ENCODE assay signal across 10 mouse cellular contexts in genomic region chr5:13470057-13470905, GRCm38 (mm10).
A peak's percentile ranks its signal among the peaks of the same experiment; 100 is the strongest.
DNase-seq lines count a peak whose midpoint lies in the region; ATAC-seq and TF ChIP-seq lines count a peak whose summit lies in the region.
"Had no signal": no experiment of that assay in that cellular context is flagged by ENCODE, and none has a peak within 500 bp of the region (broad histone marks: within the 10 kb centered on the region; RNA-seq: fewer than 3 reads in every experiment).

No protein-coding gene starts in this region.

- TF ChIP-seq CTCF in Patski (IDR thresholded peaks at IDR 0.05), result no peak

- peak; percentile 40 for DNase-seq in hindbrain, embryonic 14.5 days (ENCODE audit: low spot score)
- DNase-seq in hindbrain, embryonic 11.5 days (ENCODE audit: low spot score), result no peak
- peak; percentile 25 for DNase-seq in Patski (ENCODE audit: low read depth, low spot score)
- peak; percentile 93 for DNase-seq in forebrain, embryonic 14.5 days (ENCODE audit: low spot score)
- peak; percentile 65 for DNase-seq in heart, postnatal 4 days
- peak; percentile 34 for DNase-seq in mesoderm, embryonic 11.5 days (ENCODE audit: low read depth, low spot score)
- no peak for DNase-seq in B cell, adult 2 months
- no peak for DNase-seq in layer of hippocampus, adult 11-12 months (ENCODE audit: low spot score)

- 54% methylated on average over 7 of the region's 7 CpGs for WGBS in hindbrain, embryonic 14.5 days
- 67% methylated on average over 7 of the region's 7 CpGs for WGBS in hindbrain, embryonic 11.5 days
- 20% methylated on average over 7 of the region's 7 CpGs for WGBS in forebrain, embryonic 14.5 days

- H3K4me2 ChIP-seq in hindbrain, embryonic 14.5 days (replicated peaks), result no peak overlapping the region
- no peak overlapping the region for H3K4me2 ChIP-seq in hindbrain, embryonic 11.5 days (replicated peaks; ENCODE audit: low read depth, low read length)
- H3K4me2 ChIP-seq in forebrain, embryonic 14.5 days (ENCODE audit: low read length), result no peak overlapping the region

- H3K9me3 ChIP-seq in hindbrain, embryonic 14.5 days (ENCODE audit: control insufficient read depth, low read length), result no peaks in the 10 kb centered on the region
- H3K9me3 ChIP-seq in hindbrain, embryonic 11.5 days (ENCODE audit: control insufficient read depth, low read length), result no peaks in the 10 kb centered on the region
- H3K9me3 ChIP-seq in forebrain, embryonic 14.5 days (replicated peaks; ENCODE audit: control insufficient read depth, low read length), result no peaks in the 10 kb centered on the region
- H3K9me3 ChIP-seq: G1E had no signal

- POLR2A ChIA-PET in Patski (lab: Charles Lee), result no interaction called here

- no peak overlapping the region for H3K4me3 ChIP-seq in hindbrain, embryonic 14.5 days (replicated peaks; ENCODE audit: low read length)
- no peak overlapping the region for H3K4me3 ChIP-seq in hindbrain, embryonic 11.5 days (ENCODE audit: low read depth, low read length)
- no peak overlapping the region for H3K4me3 ChIP-seq in forebrain, embryonic 14.5 days (ENCODE audit: low read depth, low read length)
- H3K4me3 ChIP-seq: myocyte had no signal

- in situ Hi-C loops in Patski (cut with MboI; ENCODE audit: low pct_unique_long_range_greater_than_20kb), result no loop called here

- peaks cover 7% of the 10 kb centered on the region; the same call in 1 of the 2 replicates for H3K4me1 ChIP-seq in hindbrain, embryonic 14.5 days (replicated peaks; ENCODE audit: control insufficient read depth, insufficient read depth, low read length)
- H3K4me1 ChIP-seq in hindbrain, embryonic 11.5 days (replicated peaks; ENCODE audit: control insufficient read depth, insufficient read depth, low read length), result no peaks in the 10 kb centered on the region
- peaks cover 10% of the 10 kb centered on the region for H3K4me1 ChIP-seq in forebrain, embryonic 14.5 days (ENCODE audit: control insufficient read depth, insufficient read depth, low read length)

- no peak overlapping the region for H3K9ac ChIP-seq in hindbrain, embryonic 14.5 days
- H3K9ac ChIP-seq in hindbrain, embryonic 11.5 days (ENCODE audit: low read depth, low read length), result no peak overlapping the region
- H3K9ac ChIP-seq in forebrain, embryonic 14.5 days (ENCODE audit: low read length), result no peak overlapping the region

- H3K27ac ChIP-seq in hindbrain, embryonic 14.5 days, result no peak overlapping the region
- no peak overlapping the region for H3K27ac ChIP-seq in hindbrain, embryonic 11.5 days (ENCODE audit: low read depth, low read length)
- H3K27ac ChIP-seq in forebrain, embryonic 14.5 days (ENCODE audit: low read depth, low read length), result 0 out of 2 replicates have a peak overlapping the region, but pooled peaks have one; percentile 0

- H3K36me3 ChIP-seq in hindbrain, embryonic 14.5 days (replicated peaks; ENCODE audit: control insufficient read depth, insufficient read depth), result no peaks in the 10 kb centered on the region
- H3K36me3 ChIP-seq in hindbrain, embryonic 11.5 days (ENCODE audit: control insufficient read depth, insufficient read depth, low read length), result no peaks in the 10 kb centered on the region
- no peaks in the 10 kb centered on the region for H3K36me3 ChIP-seq in forebrain, embryonic 14.5 days (ENCODE audit: control insufficient read depth, insufficient read depth, low read length)
- H3K36me3 ChIP-seq: G1E had no signal

- CTCF ChIA-PET in Patski (lab: Charles Lee), result no interaction called here

- peak; percentile 48; the same call in 1 of the 2 replicates for ATAC-seq in hindbrain, embryonic 14.5 days (ENCODE audit: low FRiP score)
- ATAC-seq in hindbrain, embryonic 11.5 days (ENCODE audit: low FRiP score), result no peak
- peak; percentile 61 for ATAC-seq in Patski
- ATAC-seq in forebrain, embryonic 14.5 days, result peak; percentile 89

- no peaks in the 10 kb centered on the region for H3K27me3 ChIP-seq in hindbrain, embryonic 14.5 days (ENCODE audit: control insufficient read depth, insufficient read depth, low read length)
- H3K27me3 ChIP-seq in hindbrain, embryonic 11.5 days (ENCODE audit: control insufficient read depth, insufficient read depth, low read length), result no peaks in the 10 kb centered on the region
- H3K27me3 ChIP-seq in Patski, result no peaks in the 10 kb centered on the region
- no peaks in the 10 kb centered on the region for H3K27me3 ChIP-seq in forebrain, embryonic 14.5 days (replicated peaks; ENCODE audit: control insufficient read depth, insufficient read depth, low read length)

Comparison
In these comparisons a context has a peak if more than half of its experiments do, and no peak if none do; other contexts are left out.
1. DNase-seq: peak in hindbrain, embryonic 14.5 days (single experiment), Patski (single experiment), forebrain, embryonic 14.5 days (single experiment), heart, postnatal 4 days (single experiment) and mesoderm, embryonic 11.5 days (single experiment); none in hindbrain, embryonic 11.5 days (single experiment), B cell, adult 2 months (0 of 2) and layer of hippocampus, adult 11-12 months (single experiment).